Mouse (Mus musculus) right cerebral cortex, postnatal 14 days (tissue): ENCODE measurements at regions not wholly inside any gene's neighbourhood (a gene's known extent, or its start where the extent isn't known, plus 50 kb on each side); places are given as distances from the start of the nearest gene placed in this dataset.

ENCODE experiments used
- DNase-seq: peaks from one replicate; pipeline ENCODE4 v3.0.0; 2022

- no peak for DNase-seq
Observed at GRCm38 (mm10) chr12:86579716-86580115, 98.8 kb upstream of the Vash1 start.

GRCm38 (mm10) chr12:86580132-86580718 lies 98.3 kb upstream of the Vash1 start:
- DNase-seq: no peak

GRCm38 (mm10) chr12:86582076-86582475 lies 96.4 kb upstream of the Vash1 start:
- no peak for DNase-seq

GRCm38 (mm10) chr12:86588010-86588409 lies 90.5 kb upstream of the Vash1 start:
- no peak for DNase-seq

GRCm38 (mm10) chr12:86592509-86592908 lies 86.0 kb upstream of the Vash1 start:
- no peak for DNase-seq

GRCm38 (mm10) chr12:86594647-86595046 lies 83.9 kb upstream of the Vash1 start:
- no peak for DNase-seq

- no peak for DNase-seq
Observed at GRCm38 (mm10) chr12:86600041-86600440, 78.5 kb upstream of the Vash1 start.

- no peak for DNase-seq
Observed at GRCm38 (mm10) chr12:86603521-86603920, 75.0 kb upstream of the Vash1 start.

- no peak for DNase-seq
Observed at GRCm38 (mm10) chr12:86612431-86613040, 66.0 kb upstream of the Vash1 start.

GRCm38 (mm10) chr12:86614156-86614555 lies 64.3 kb upstream of the Vash1 start:
- peak; percentile 59 for DNase-seq

GRCm38 (mm10) chr12:86616327-86616726 lies 62.2 kb upstream of the Vash1 start:
- no peak for DNase-seq

- no peak for DNase-seq
Observed at GRCm38 (mm10) chr12:86624195-86624594, 54.3 kb upstream of the Vash1 start.

- no peak for DNase-seq
Observed at GRCm38 (mm10) chr12:86626684-86627083, 51.8 kb upstream of the Vash1 start.

GRCm38 (mm10) chr12:86628050-86628782 lies 50.3 kb upstream of the Vash1 start:
- DNase-seq: no peak
